Mouse (Mus musculus): ENCODE measurements around the gene Gm2897. TPM values are rescaled to one million over a fixed set of nuclear protein-coding genes. Genes with fewer than 3 reads are reported as not detected.
A peak's percentile ranks its signal among the peaks of the same experiment; 100 is the strongest.
"Not testable (repeated sequence)": the region's sequence is repeated elsewhere in the genome, so short reads cannot be mapped to it uniquely, and the experiment has no call there.

Gene Gm2897
- polyA plus RNA-seq (2016; fragmentation: Nextera tagmentation; extraction: Ambion mirVana), result 6.1 and 6.3 TPM in 2 replicates

DNA sequence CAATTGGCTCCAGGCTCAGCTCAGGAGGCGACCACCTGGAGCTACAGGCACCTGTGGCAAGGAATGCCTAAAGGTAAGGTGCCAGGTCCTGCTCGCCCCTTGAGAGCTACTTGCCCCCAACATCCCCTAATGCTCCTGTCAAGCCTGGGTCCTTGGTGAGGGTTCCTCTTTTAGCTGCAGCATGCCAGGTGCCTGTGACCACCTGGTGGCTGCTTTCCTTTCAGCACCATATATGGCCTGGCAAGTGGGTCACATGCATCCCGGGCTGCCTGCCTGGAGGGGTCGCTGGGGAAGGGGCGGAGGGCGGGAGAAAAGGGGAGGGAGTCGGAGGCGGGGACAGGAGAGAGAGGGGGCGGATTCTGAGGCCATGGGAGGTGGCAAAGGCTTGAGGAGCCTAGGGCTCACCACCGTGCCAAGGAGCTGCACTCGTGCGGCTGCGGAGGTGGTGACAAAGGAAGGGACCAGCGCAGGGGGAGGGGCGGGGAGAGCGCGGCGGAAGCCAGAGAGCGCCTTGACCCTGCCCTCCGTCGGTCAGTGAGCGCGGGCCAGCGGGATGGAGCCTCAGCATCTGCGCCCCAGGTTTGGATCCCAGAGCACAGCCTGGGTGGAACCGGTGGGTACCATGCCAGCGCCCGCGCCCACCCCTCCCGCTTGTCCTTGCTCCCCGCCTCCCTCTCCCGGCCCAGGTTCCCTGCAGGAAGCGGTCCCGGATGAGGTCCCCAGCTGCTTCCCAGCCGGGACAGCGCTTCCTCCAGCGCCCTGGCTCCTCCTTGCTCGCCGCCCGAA lies at the start of gene Gm2897:
Gene Gm2897 (plus strand): TSS at position 559 of the 786 bp plus-strand sequence.
- peak within 1 kb of the TSS; percentile 61 for H3K9ac ChIP-seq
- not testable (repeated sequence) for H3K27ac ChIP-seq; H3K27me3 ChIP-seq; H3K36me3 ChIP-seq (replicated peaks); H3K4me1 ChIP-seq; H3K9me3 ChIP-seq
- peak within 1 kb of the TSS; percentile 52 for H3K4me3 ChIP-seq (replicated peaks)
- WGBS, result 4% methylated on average over 26 of the region's 40 CpGs
- peak within 1 kb of the TSS; percentile 66 for H3K4me2 ChIP-seq
- ATAC-seq (ENCODE audit: low FRiP score), result peak; percentile 64; the same call in 1 of the 2 replicates

DNA sequence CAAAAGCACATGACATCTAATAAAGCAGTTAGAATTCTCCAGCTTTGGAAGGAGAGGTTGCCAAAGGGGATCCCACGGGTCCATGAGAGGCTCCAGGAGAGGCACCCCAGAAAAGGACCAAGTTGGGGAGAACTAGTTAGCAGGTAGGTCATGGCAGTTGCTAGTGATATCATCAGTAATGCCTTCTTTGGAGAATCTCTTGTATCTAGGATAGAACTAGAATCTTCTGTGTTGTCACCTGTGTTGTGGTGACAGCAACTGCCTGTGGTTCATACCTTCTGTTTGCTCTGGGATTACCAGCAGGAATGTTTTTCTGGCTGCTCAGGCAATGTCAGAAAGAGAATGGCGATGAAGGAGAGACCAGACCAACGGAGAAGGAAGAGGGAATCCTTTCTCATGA lies 19.4 kb upstream of the Gm2897 start, which contains the start of gene Gm2888:
Gene Gm2888 (plus strand): TSS at position 301 of the 400 bp plus-strand sequence.
- H3K4me1 ChIP-seq; H3K4me3 ChIP-seq (replicated peaks); H3K4me2 ChIP-seq; ATAC-seq (ENCODE audit: low FRiP score); H3K9me3 ChIP-seq; H3K36me3 ChIP-seq (replicated peaks); H3K27me3 ChIP-seq; H3K27ac ChIP-seq; H3K9ac ChIP-seq: not testable (repeated sequence)
- 83% methylated on average over 3 of the region's 3 CpGs for WGBS

DNA sequence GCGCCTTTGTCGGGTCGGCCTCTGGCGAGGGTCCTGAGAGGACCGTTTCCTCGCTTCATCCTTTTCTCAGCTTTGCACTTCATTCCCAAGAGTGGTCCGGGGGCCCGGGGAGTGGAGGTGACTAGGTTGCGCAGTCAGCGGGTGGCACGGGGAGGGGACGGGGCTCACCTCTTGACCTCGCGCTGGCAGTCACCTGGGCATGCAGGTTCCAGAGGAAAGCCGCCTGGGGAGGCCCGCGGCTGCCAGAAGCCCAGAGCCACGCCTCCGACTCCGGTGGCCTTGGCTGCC lies 372 bp downstream of the Gm2897 start:
- H3K36me3 ChIP-seq (replicated peaks); H3K27me3 ChIP-seq; H3K9me3 ChIP-seq; H3K27ac ChIP-seq; H3K4me1 ChIP-seq; ATAC-seq (ENCODE audit: low FRiP score): not testable (repeated sequence)
- H3K9ac ChIP-seq, result peak overlapping the region; percentile 61
- H3K4me2 ChIP-seq, result peak overlapping the region; percentile 66
- peak overlapping the region; percentile 52 for H3K4me3 ChIP-seq (replicated peaks)
- WGBS, result under 1% methylated on average over 19 of the region's 20 CpGs

DNA sequence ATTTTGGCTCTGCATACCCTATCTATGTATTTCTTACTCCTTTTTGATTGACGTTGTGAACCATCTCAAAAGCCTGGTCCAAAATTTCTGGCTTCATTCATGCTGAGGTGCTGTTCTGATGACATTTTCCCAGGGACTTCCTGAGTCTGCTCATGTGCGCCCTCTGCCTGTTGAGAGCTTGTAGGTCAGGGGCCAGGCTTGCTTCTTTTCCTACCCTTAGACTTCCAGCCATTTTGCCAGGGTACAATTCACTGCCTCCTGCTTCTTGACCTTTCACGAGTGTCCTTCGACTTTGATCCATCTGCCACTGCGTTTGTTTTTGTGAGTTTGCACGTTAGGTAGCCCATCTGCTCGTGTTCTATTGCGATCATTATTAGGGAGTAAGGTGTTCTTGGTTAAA lies 1.0 kb downstream of the Gm2897 start:
- H3K4me1 ChIP-seq; H3K36me3 ChIP-seq (replicated peaks); H3K9ac ChIP-seq; ATAC-seq (ENCODE audit: low FRiP score); H3K9me3 ChIP-seq; H3K27ac ChIP-seq; H3K4me2 ChIP-seq; H3K4me3 ChIP-seq (replicated peaks); H3K27me3 ChIP-seq: not testable (repeated sequence)
- 1% methylated on average over 5 of the region's 8 CpGs for WGBS

DNA sequence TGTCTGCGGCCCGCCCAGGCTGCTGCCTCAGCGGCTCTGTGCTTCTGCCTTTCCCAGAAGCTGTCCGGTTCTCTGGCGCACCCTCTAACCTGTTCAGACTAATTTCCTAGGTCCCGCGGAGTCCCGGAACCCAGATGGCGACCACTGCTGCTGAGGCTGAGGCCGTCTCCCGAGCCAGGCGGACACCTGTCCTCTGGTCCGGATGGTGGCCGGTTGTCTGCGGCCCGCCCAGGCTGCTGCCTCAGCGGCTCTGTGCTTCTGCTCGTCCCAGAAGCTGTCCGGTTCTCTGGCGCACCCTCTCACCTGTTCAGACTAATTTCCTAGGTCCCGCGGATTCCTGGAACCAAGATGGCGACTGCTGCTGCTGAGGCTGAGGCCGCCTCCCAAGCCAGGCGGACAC lies 67.0 kb downstream of the Gm2897 start:
- H3K4me2 ChIP-seq; H3K9me3 ChIP-seq; H3K4me1 ChIP-seq; ATAC-seq (ENCODE audit: low FRiP score); H3K36me3 ChIP-seq (replicated peaks); H3K4me3 ChIP-seq (replicated peaks); H3K9ac ChIP-seq; H3K27me3 ChIP-seq; H3K27ac ChIP-seq: not testable (repeated sequence)
- 92% methylated on average over 19 of the region's 25 CpGs for WGBS

Other genes with a start within 250 kb of the Gm2897 start
- gene Gm2888, start 19.3 kb upstream of the Gm2897 start, polyA plus RNA-seq (2016; fragmentation: Nextera tagmentation; extraction: Ambion mirVana), result not detected in 2 replicates
- not detected in 2 replicates for gene Gm10340, start 84.7 kb downstream of the Gm2897 start, polyA plus RNA-seq (2016; fragmentation: Nextera tagmentation; extraction: Ambion mirVana)
- not detected in 2 replicates for gene Gm5795, start 139.0 kb downstream of the Gm2897 start, polyA plus RNA-seq (2016; fragmentation: Nextera tagmentation; extraction: Ambion mirVana)
- gene D830030K20Rik, start 159.2 kb downstream of the Gm2897 start, polyA plus RNA-seq (2016; fragmentation: Nextera tagmentation; extraction: Ambion mirVana), result 12.3 and 13.7 TPM in 2 replicates

Data from forebrain, embryonic 12.5 days (tissue).